In the genomic region with DNA sequence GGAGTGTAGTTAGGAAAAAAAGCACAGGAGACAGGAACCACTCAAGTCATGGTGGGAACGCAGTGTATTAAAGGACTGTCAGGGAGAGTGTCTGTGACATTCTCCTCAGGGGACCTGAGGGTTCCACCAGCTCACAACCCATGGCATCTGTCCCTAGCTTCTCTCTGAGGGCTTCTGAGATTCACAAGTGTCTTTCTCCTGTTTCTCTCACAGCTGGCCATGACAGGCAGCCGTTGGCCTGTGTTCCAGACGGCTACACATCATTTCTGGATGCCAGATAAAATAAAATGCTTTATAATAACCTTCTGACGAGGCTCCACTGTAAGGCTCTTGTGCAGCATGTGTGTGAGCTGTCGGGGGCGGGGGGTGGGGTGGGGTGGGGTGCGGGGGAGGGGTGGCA, we compare ENCODE assay signal across 16 mouse cellular contexts. TPM values are rescaled to one million over a fixed set of nuclear protein-coding genes. Genes with fewer than 3 reads are reported as not detected.
DNase-seq lines count a peak whose midpoint lies in the region; ATAC-seq and TF ChIP-seq lines count a peak whose summit lies in the region.
"Had no signal": no experiment of that assay in that cellular context is flagged by ENCODE, and none has a peak within 500 bp of the region (broad histone marks: within the 10 kb centered on the region; RNA-seq: fewer than 3 reads in every experiment).

No protein-coding gene starts in this region.

- 0 out of 2 replicates have a peak, but pooled peaks cover 4% of the 10 kb centered on the region for H3K36me3 ChIP-seq in embryonic facial prominence, embryonic 15.5 days
- H3K36me3 ChIP-seq in limb, embryonic 14.5 days (ENCODE audit: control insufficient read depth, insufficient read depth, low read length), result no peaks in the 10 kb centered on the region
- H3K36me3 ChIP-seq: hindbrain, embryonic 15.5 days had no signal

- no peak overlapping the region for H3K9ac ChIP-seq in embryonic facial prominence, embryonic 15.5 days
- H3K9ac ChIP-seq in limb, embryonic 14.5 days (ENCODE audit: low read depth, low read length, severe bottlenecking), result no peak overlapping the region
- H3K9ac ChIP-seq: forebrain, embryonic 13.5 days; hindbrain, embryonic 15.5 days had no signal

- H3K27ac ChIP-seq in embryonic facial prominence, embryonic 15.5 days (replicated peaks), result peak overlapping the region; percentile 78
- H3K27ac ChIP-seq in limb, embryonic 14.5 days (replicated peaks; ENCODE audit: low read depth, low read length), result 0 out of 2 replicates have a peak overlapping the region, but pooled peaks have one; percentile 3
- H3K27ac ChIP-seq: forebrain, embryonic 13.5 days; hindbrain, embryonic 15.5 days had no signal

- TF ChIP-seq POLR2A in limb, embryonic 14.5 days (IDR thresholded peaks at IDR 0.05; ENCODE audit: borderline replicate concordance, extremely low read depth, insufficient read depth, insufficient read length), result no peak

- no peak overlapping the region for H3K4me3 ChIP-seq in embryonic facial prominence, embryonic 15.5 days (replicated peaks)
- H3K4me3 ChIP-seq in limb, embryonic 14.5 days (replicated peaks; ENCODE audit: low read length), result no peak overlapping the region
- H3K4me3 ChIP-seq: forebrain, embryonic 13.5 days; hindbrain, embryonic 15.5 days; myocyte had no signal

- no peak overlapping the region for H3K4me2 ChIP-seq in embryonic facial prominence, embryonic 15.5 days (replicated peaks)
- H3K4me2 ChIP-seq in limb, embryonic 14.5 days (replicated peaks; ENCODE audit: low read depth, low read length, severe bottlenecking), result no peak overlapping the region
- H3K4me2 ChIP-seq: forebrain, embryonic 13.5 days; hindbrain, embryonic 15.5 days; liver, embryonic 11.5 days had no signal

- peaks cover 43% of the 10 kb centered on the region for H3K4me1 ChIP-seq in embryonic facial prominence, embryonic 15.5 days
- H3K4me1 ChIP-seq in limb, embryonic 14.5 days (ENCODE audit: control insufficient read depth, insufficient read depth, low read length), result peaks cover 37% of the 10 kb centered on the region

- H3K9me3 ChIP-seq in embryonic facial prominence, embryonic 15.5 days (replicated peaks), result no peaks in the 10 kb centered on the region
- H3K9me3 ChIP-seq in limb, embryonic 14.5 days (ENCODE audit: control insufficient read depth, low read length), result 0 out of 2 replicates have a peak, but pooled peaks cover 2% of the 10 kb centered on the region
- H3K9me3 ChIP-seq: forebrain, embryonic 13.5 days; hindbrain, embryonic 15.5 days had no signal

- 28% methylated on average over 7 of the region's 7 CpGs for WGBS in embryonic facial prominence, embryonic 15.5 days
- 51% methylated on average over 7 of the region's 7 CpGs for WGBS in limb, embryonic 14.5 days

- ATAC-seq in embryonic facial prominence, embryonic 15.5 days (ENCODE audit: insufficient number of reproducible peaks, low FRiP score, low TSS enrichment, low read depth), result peak; percentile 26
- peak; percentile 28 for ATAC-seq in limb, embryonic 14.5 days (ENCODE audit: low FRiP score, low read depth)
- ATAC-seq: forebrain, embryonic 13.5 days had no signal

- H3K27me3 ChIP-seq in embryonic facial prominence, embryonic 15.5 days, result no peaks in the 10 kb centered on the region
- H3K27me3 ChIP-seq in limb, embryonic 14.5 days (ENCODE audit: control insufficient read depth, insufficient read depth, low read length), result no peaks in the 10 kb centered on the region
- H3K27me3 ChIP-seq: forebrain, embryonic 13.5 days; hindbrain, embryonic 15.5 days had no signal

- DNase-seq in gastrocnemius, postnatal 10 days, result peak; percentile 11
- no peak for DNase-seq in gastrocnemius, adult 18-20 months (ENCODE audit: low spot score)
- peak; percentile 48 for DNase-seq in kidney, postnatal 10 days
- DNase-seq in kidney, adult 8-10 months, result no peak
- peak; percentile 24 for DNase-seq in limb, embryonic 14.5 days (ENCODE audit: low spot score)
- DNase-seq in ovary, postnatal 10 days (ENCODE audit: low spot score), result no peak
- DNase-seq in adrenal gland, postnatal 4 days (ENCODE audit: low spot score in 2 of 2), result no peak
- DNase-seq: cerebellum, adult 8-10 months; embryo, embryonic 11 days; gastrocnemius, postnatal 25 days had no signal

RNA-seq across cellular contexts. Expression of a gene that starts 32.0 kb away (rescaled TPM):
- total RNA-seq in gastrocnemius, postnatal 10 days (2021), result 10 to 100 TPM in 1 of 2 experiments, 1 to 10 TPM in 1; 9.7 to 16.6 TPM
- total RNA-seq in gastrocnemius, adult 18-20 months (2021), result under 1 TPM in 1 of 2 experiments, not detected in 1; 0.50 TPM
- polyA plus RNA-seq in embryonic facial prominence, embryonic 15.5 days (2015; fragmentation: Nextera tagmentation; extraction: Ambion mirVana), result 12.7 and 17.4 TPM in 2 replicates
- polyA plus RNA-seq in limb, embryonic 14.5 days (2012; rRNA removed), result 19.5 and 22.3 TPM in 2 replicates
- polyA plus RNA-seq in limb, embryonic 14.5 days (2014; fragmentation: Nextera tagmentation; extraction: Ambion mirVana), result 16.0 and 18.1 TPM in 2 replicates
- 1 to 10 TPM; 5.2 to 9.6 TPM for total RNA-seq in adrenal gland, postnatal 4 days (2021)
- total RNA-seq: megakaryocyte-erythroid progenitor cell, adult 5-6 weeks had no signal

Comparison
In these comparisons a context has a peak if more than half of its experiments do, and no peak if none do; other contexts are left out.
1. DNase-seq: peak in gastrocnemius, postnatal 10 days (single experiment), kidney, postnatal 10 days (single experiment) and limb, embryonic 14.5 days (single experiment); none in gastrocnemius, adult 18-20 months (single experiment), kidney, adult 8-10 months (0 of 2), ovary, postnatal 10 days (single experiment) and adrenal gland, postnatal 4 days (0 of 2).
2. RNA of a gene that starts 32.0 kb away (total RNA-seq): 9.7 to 16.6 TPM in gastrocnemius, postnatal 10 days and 5.2 to 9.6 TPM in adrenal gland, postnatal 4 days; 0.50 TPM in gastrocnemius, adult 18-20 months; every median in the first group is over 4 times any median in the second.